Mouse (Mus musculus) embryo, embryonic 11.5 days (tissue): ENCODE measurements at regions not wholly inside any gene's neighbourhood (a gene's known extent, or its start where the extent isn't known, plus 50 kb on each side); places are given as distances from the start of the nearest gene placed in this dataset.

Source experiments
- DNase-seq: peaks from one replicate; pipeline ENCODE4 v3.0.0-alpha.2; 2012; ENCODE audit warnings: low read depth, low spot score

DNA sequence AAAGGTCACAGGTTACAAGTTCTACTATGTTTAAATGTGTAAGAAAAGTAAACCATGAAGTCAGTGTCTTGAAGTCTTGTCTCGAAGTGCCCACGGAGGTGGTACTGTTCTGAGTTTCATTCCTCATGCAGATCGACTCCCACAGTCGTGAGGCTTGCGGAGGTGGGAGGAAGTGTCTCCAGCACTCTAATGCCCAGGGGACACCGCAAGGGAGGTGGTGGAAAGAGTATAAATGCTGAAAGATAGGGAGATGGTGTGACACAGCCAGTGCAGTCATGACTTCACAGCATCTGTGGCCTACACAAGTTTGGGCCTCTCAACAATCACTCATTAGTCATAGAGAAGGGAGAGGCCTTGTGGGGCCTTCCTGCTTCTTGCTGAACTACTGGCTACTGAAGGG lies 112.8 kb upstream of the Adra1d start:
- DNase-seq: no peak

DNA sequence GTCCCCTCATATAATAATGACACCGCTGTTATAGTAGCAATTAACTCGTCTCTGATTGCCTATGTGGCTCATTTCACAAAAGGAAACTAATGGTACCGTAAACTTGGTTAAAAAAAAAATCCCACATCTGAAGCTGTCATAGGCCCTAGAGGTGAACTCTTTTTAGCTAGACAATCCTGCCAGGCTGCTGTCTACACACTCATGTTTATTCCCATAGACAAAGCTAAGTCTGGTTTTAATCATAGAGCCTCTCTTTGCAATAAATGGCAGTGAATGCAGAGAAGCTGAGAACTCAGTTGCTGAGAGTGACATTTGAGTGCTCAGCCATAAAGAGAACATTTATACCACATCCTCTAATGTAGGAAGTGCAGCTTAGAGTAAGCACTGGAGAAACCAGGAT lies 111.3 kb upstream of the Adra1d start:
- DNase-seq: no peak

DNA sequence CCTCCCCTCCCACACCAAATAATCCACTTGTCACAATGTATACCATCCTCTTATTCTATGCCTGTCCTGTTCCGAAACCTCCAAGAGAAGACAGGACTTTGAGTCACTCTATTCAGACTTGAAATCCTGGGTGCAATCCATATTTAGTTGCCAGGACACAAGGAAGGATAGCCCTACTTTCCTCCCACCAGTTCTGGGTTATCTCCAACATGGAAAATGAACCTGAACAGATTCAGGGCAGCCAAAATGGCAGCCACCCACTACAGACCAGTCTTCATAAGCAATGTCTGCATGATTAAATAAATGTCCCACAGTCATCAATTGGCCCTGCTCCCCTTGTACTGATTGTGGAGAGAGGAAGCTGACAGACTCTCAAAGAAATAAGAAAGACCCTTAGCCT lies 110.6 kb upstream of the Adra1d start:
- no peak for DNase-seq

GRCm38 (mm10) chr2:131672223-131672622 lies 110.1 kb upstream of the Adra1d start:
- DNase-seq: no peak

- DNase-seq: no peak
Observed at GRCm38 (mm10) chr2:131670876-131671275, 108.8 kb upstream of the Adra1d start.

DNA sequence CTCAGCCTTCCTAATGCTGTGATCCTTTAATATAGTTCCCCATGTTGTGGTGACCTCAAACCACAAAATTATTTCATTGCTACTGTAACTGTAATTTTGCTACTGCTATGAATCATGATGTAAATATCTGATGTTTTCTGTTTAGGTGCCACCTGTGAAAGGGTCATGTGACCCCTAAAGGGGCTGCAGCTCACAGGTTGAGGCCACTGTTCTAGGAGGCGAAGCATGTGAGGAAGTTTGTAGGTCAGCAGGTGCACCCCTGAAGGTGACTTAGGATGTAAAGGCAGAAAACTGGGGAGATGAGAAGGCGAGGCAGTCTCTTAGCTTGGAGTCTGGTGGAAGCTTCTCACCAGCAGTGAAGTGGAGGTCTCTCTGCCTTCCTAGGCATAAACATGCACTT lies 105.8 kb upstream of the Adra1d start:
- no peak for DNase-seq

DNA sequence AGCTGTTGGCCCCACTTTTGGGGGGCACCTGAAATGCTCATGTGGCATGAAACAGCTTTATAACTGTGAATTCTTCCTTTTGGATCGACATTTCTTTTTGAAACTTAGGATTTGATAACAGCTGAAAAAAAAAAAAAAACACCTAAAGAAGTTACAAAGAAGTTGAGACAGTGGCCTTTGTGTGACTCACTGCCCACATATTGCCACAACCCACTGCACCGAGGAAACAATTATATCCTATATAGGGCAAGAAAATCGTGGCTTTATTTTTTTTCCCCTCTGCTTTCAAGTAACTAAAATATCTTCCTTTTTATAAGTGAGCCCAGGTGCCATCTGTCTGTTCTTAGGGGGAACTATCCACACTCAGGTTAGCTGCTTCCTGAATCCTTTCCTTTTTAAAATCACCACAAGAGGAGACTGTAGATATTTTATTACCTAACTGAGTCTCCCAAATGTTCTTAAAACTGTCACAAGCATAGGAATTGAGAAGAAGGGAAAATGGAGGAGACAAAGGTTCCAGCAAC lies 104.8 kb upstream of the Adra1d start:
- no peak for DNase-seq

GRCm38 (mm10) chr2:131664575-131664974 lies 102.5 kb upstream of the Adra1d start:
- no peak for DNase-seq

DNA sequence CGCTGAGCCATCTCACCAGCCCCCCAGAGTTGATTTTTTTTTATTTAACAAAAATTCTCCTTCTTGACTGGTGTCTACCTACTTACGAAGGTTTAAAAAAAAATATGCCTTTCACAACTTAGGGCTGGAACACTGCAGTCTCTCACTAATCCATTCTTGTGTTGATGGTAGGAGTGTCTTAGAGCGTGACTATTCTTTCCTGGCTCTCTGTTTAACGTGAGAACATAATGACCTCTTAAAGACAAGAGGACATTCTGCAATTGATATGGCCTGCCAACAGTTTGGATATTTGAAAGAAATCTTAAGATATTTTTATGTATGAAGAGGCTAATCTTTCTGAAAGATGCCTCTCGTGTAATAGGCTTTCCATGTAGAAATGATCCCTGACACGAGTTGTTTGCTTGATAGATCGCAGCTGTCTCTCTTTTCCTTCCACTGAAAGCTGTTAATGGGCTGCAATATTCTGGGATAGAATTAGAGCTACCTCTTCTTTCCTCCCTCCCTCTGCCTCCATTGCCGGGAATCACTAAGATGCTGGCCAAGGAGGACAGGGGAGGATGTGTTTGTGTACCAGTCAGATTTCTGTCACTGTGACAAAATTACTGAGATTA lies 101.2 kb upstream of the Adra1d start:
- DNase-seq: no peak

GRCm38 (mm10) chr2:131652197-131652596 lies 90.1 kb upstream of the Adra1d start:
- no peak for DNase-seq

- DNase-seq: no peak
Observed at GRCm38 (mm10) chr2:131650611-131651153, 88.6 kb upstream of the Adra1d start.

GRCm38 (mm10) chr2:131644166-131644858 lies 82.2 kb upstream of the Adra1d start:
- no peak for DNase-seq

DNA sequence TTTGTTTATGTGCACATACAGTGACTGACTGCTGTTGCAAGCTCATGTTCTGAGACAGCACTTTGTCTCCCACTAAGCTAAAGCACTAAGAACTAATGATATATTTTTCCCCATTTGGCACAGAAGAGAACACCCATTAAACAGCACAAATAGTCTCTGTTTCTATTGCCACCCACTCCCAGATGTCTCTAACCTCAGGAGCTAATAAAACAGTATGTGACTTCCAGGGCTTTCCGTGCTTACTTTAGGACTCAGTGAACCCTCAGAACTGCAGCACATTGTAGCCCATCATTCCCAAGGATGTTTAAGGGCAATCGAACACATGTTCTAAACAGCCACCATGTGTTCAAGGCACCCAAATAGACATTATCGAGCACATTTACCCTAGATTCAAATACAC lies 80.4 kb upstream of the Adra1d start:
- no peak for DNase-seq

DNA sequence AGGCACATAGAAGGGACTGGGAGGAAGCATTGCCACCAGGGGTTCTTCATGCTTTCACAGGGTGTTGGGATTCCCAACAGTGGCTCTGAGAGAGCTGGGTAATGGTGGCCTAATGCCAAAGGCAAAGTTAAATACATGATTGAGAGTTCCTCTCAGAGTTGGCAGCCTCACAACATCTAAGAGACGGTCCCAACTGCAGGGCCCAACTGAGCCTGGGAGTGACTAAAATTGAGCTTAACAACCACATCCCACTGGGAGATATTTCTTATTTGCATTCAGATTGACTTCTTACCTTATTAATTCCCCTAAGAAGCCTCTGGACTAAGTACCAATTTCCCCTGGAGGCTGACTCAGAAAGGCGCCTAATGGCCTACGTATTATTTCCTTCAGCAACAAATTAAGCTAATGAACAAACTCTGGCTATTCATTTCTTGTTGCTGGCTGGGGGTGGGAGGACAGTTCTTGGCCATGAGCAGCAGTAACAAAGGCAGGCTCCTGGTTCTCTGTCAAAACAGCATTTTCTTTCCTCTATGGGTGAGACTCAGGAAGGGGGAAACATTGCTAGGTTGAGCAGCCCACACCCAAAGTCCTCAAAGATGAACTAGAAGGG lies 77.0 kb upstream of the Adra1d start:
- DNase-seq: no peak

- DNase-seq: no peak
Observed at GRCm38 (mm10) chr2:131635791-131636190, 73.7 kb upstream of the Adra1d start.

DNA sequence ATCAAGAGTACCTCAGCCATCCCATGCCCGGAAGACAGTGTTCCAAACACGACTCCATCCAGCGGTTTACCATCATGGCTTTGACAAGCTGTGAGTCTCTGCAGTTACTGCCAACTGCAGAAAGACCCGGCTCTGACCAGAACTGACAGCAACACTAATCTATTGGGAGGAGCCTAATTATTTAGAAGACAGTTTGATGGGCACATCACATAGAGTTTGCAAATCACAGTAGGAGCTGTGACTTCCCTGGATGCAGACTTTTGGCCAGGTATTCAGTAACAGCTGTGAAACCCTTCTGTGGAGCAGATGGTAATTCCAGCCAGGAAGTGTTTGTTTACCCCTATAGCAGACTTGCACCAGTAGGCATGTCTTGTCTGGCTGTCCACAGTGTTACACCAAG lies 55.8 kb upstream of the Adra1d start:
- DNase-seq: no peak

GRCm38 (mm10) chr2:131612486-131612885 lies 50.4 kb upstream of the Adra1d start:
- no peak for DNase-seq
